Mouse (Mus musculus): Measurements from ENCODE around the gene Atad3a.

DNA sequence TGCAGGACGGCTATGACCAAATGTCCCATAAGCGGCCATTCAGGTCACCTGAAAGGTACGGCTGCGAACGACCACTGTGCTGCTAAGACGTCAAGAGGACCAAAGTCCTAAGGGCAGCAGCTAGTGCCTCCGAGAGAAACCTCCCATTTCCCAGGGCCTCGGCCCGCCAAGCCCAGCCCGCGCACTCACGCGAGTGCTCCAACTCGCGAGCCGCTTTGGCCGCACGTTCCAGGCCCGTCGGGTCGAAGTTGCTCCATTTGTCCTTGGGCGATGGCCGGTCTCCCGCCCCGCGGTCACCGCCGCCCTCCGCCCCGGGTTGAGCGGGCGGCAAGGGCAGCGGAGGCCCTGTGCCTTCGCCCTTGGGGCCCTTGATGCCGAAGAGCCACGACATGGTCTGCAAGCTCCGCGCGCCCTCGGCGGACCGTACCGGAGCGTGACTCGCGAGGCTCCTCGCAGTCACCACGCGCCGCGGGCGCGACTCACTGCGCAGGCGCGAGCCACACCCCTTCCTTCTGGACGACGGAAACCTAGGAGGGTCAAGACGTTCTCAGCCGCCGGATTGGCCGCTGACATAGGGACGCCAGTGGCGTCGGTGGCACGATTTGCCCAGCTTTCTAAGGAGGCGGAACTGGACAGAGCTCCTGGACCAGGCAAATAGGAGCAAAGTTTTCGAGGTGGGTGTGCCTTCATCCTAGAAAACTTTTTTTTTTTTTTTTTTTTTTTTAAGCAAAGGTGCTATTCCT is at the start of gene Atad3a:
- TF ChIP-seq ELF1 (IDR thresholded peaks at IDR 0.05; ENCODE audit: low read depth, low read length): peak; percentile 85
- peak; percentile 90 for TF ChIP-seq MYC (IDR thresholded peaks at IDR 0.05; ENCODE audit: low read depth, low read length)
- TF ChIP-seq USF1 (IDR thresholded peaks at IDR 0.05; ENCODE audit: low read depth, low read length): no peak
- peak; percentile 95 for TF ChIP-seq ZNF384 (IDR thresholded peaks at IDR 0.05; ENCODE audit: low read depth, low read length)
- peak; percentile 36; the same call in 1 of the 2 replicates for TF ChIP-seq UBTF (IDR thresholded peaks at IDR 0.05; ENCODE audit: low read depth, low read length)
- no peak for TF ChIP-seq CTCF (conservative IDR thresholded peaks at IDR 0.05 in 1 of 2, IDR thresholded peaks at IDR 0.05 in 1 of 2; ENCODE audit: low read depth in 2 of 2, low read length in 2 of 2)
